ENCODE assay signal across 9 mouse cellular contexts in genomic region chr1:38202475-38203183, GRCm38 (mm10).
DNase-seq lines count a peak whose midpoint lies in the region; ATAC-seq and TF ChIP-seq lines count a peak whose summit lies in the region.
"Had no signal": no experiment of that assay in that cellular context is flagged by ENCODE, and none has a peak within 500 bp of the region (broad histone marks: within the 10 kb centered on the region; RNA-seq: fewer than 3 reads in every experiment).

No protein-coding gene starts in this region.

- no peak overlapping the region for H3K27ac ChIP-seq in heart, postnatal 0 days (ENCODE audit: low read depth)
- H3K27ac ChIP-seq in heart, embryonic 11.5 days (ENCODE audit: low read depth, low read length): no peak overlapping the region
- H3K27ac ChIP-seq in thymus, adult 2 months (ENCODE audit: control insufficient read depth, insufficient read depth, low read length): no peak overlapping the region; the same call in 1 of the 2 replicates
- H3K27ac ChIP-seq in embryonic facial prominence, embryonic 10.5 days (replicated peaks): no peak overlapping the region
- no peak overlapping the region for H3K27ac ChIP-seq in limb, embryonic 14.5 days (replicated peaks; ENCODE audit: low read depth, low read length)
- H3K27ac ChIP-seq: limb, embryonic 12.5 days had no signal

- peaks cover 4% of the 10 kb centered on the region; the same call in 1 of the 2 replicates for H3K4me1 ChIP-seq in heart, postnatal 0 days (ENCODE audit: control insufficient read depth, insufficient read depth)
- peaks cover 13% of the 10 kb centered on the region for H3K4me1 ChIP-seq in heart, embryonic 11.5 days (ENCODE audit: control insufficient read depth, insufficient read depth, low read length)
- no peaks in the 10 kb centered on the region for H3K4me1 ChIP-seq in thymus, adult 2 months (replicated peaks; ENCODE audit: control insufficient read depth, insufficient read depth, low read length)
- H3K4me1 ChIP-seq in embryonic facial prominence, embryonic 10.5 days: peaks cover 29% of the 10 kb centered on the region
- peaks cover 4% of the 10 kb centered on the region for H3K4me1 ChIP-seq in limb, embryonic 14.5 days (ENCODE audit: control insufficient read depth, insufficient read depth, low read length)

- ATAC-seq in heart, postnatal 0 days (ENCODE audit: insufficient read depth, low read depth): no peak
- ATAC-seq in heart, embryonic 11.5 days (replicated peaks; ENCODE audit: insufficient number of reproducible peaks, low FRiP score, low TSS enrichment): no peak
- ATAC-seq in limb, embryonic 14.5 days (ENCODE audit: low FRiP score, low read depth): peak; percentile 50; the same call in 1 of the 2 replicates

- no peaks in the 10 kb centered on the region for H3K27me3 ChIP-seq in heart, postnatal 0 days (ENCODE audit: control insufficient read depth, insufficient read depth, low read length)
- H3K27me3 ChIP-seq in heart, embryonic 11.5 days (ENCODE audit: control insufficient read depth, insufficient read depth, low read length): no peaks in the 10 kb centered on the region
- no peaks in the 10 kb centered on the region for H3K27me3 ChIP-seq in thymus, adult 2 months (ENCODE audit: control insufficient read depth, insufficient read depth, low read length)
- H3K27me3 ChIP-seq in embryonic facial prominence, embryonic 10.5 days (replicated peaks; ENCODE audit: low read depth, poor library complexity, severe bottlenecking): no peaks in the 10 kb centered on the region; the same call in 1 of the 2 replicates
- H3K27me3 ChIP-seq in limb, embryonic 14.5 days (ENCODE audit: control insufficient read depth, insufficient read depth, low read length): no peaks in the 10 kb centered on the region
- H3K27me3 ChIP-seq: limb, embryonic 12.5 days had no signal

- TF ChIP-seq CTCF in heart, postnatal 0 days (IDR thresholded peaks at IDR 0.05; ENCODE audit: low read depth): peak; percentile 86
- no peak for TF ChIP-seq CTCF in thymus, adult 2 months (IDR thresholded peaks at IDR 0.05; ENCODE audit: borderline replicate concordance, control insufficient read depth, extremely low read depth, insufficient read depth, low read length, poor library complexity)

- TF ChIP-seq POLR2A in thymus, adult 2 months (IDR thresholded peaks at IDR 0.05; ENCODE audit: control insufficient read depth, extremely low read depth, insufficient read depth, low read length, poor library complexity): no peak
- TF ChIP-seq POLR2A in limb, embryonic 14.5 days (IDR thresholded peaks at IDR 0.05; ENCODE audit: borderline replicate concordance, extremely low read depth, insufficient read depth, insufficient read length): no peak

- no peak overlapping the region for H3K4me2 ChIP-seq in heart, postnatal 0 days (ENCODE audit: low read depth, low read length)
- no peak overlapping the region for H3K4me2 ChIP-seq in heart, embryonic 11.5 days
- H3K4me2 ChIP-seq in limb, embryonic 14.5 days (replicated peaks; ENCODE audit: low read depth, low read length, severe bottlenecking): no peak overlapping the region
- H3K4me2 ChIP-seq: limb, embryonic 12.5 days had no signal

- TF ChIP-seq EP300 in heart, postnatal 0 days (IDR thresholded peaks at IDR 0.05; ENCODE audit: low read depth): no peak

- H3K9me3 ChIP-seq in heart, postnatal 0 days (replicated peaks; ENCODE audit: control insufficient read depth, low read length): no peaks in the 10 kb centered on the region
- no peaks in the 10 kb centered on the region for H3K9me3 ChIP-seq in heart, embryonic 11.5 days (replicated peaks; ENCODE audit: control insufficient read depth, low read length)
- no peaks in the 10 kb centered on the region for H3K9me3 ChIP-seq in embryonic facial prominence, embryonic 10.5 days
- no peaks in the 10 kb centered on the region for H3K9me3 ChIP-seq in limb, embryonic 14.5 days (ENCODE audit: control insufficient read depth, low read length)
- H3K9me3 ChIP-seq: limb, embryonic 12.5 days had no signal

- WGBS in heart, postnatal 0 days: 76% methylated on average over 10 of the region's 10 CpGs
- 70% methylated on average over 10 of the region's 10 CpGs for WGBS in heart, embryonic 11.5 days (ENCODE audit: insufficient replicate concordance)
- WGBS in thymus, adult 2 months: 92% methylated on average over 10 of the region's 10 CpGs
- WGBS in embryonic facial prominence, embryonic 10.5 days: 83% methylated on average over 10 of the region's 10 CpGs
- 47% methylated on average over 10 of the region's 10 CpGs for WGBS in limb, embryonic 14.5 days

- no peak overlapping the region for H3K9ac ChIP-seq in heart, postnatal 0 days (replicated peaks; ENCODE audit: low read depth, low read length)
- H3K9ac ChIP-seq in heart, embryonic 11.5 days (ENCODE audit: low read depth, low read length): no peak overlapping the region
- no peak overlapping the region for H3K9ac ChIP-seq in limb, embryonic 14.5 days (ENCODE audit: low read depth, low read length, severe bottlenecking)
- H3K9ac ChIP-seq: limb, embryonic 12.5 days had no signal

- H3K4me3 ChIP-seq in heart, postnatal 0 days (ENCODE audit: low read depth, low read length): no peak overlapping the region
- no peak overlapping the region for H3K4me3 ChIP-seq in heart, embryonic 11.5 days (ENCODE audit: low read depth, low read length)
- no peak overlapping the region for H3K4me3 ChIP-seq in thymus, adult 2 months (ENCODE audit: control insufficient read depth, insufficient read depth, low read length)
- H3K4me3 ChIP-seq in embryonic facial prominence, embryonic 10.5 days: no peak overlapping the region
- no peak overlapping the region for H3K4me3 ChIP-seq in limb, embryonic 14.5 days (replicated peaks; ENCODE audit: low read length)
- H3K4me3 ChIP-seq: limb, embryonic 12.5 days had no signal

- H3K36me3 ChIP-seq in heart, postnatal 0 days (replicated peaks; ENCODE audit: control insufficient read depth, insufficient read depth, low read length): no peaks in the 10 kb centered on the region
- H3K36me3 ChIP-seq in heart, embryonic 11.5 days (ENCODE audit: control insufficient read depth, insufficient read depth, low read length): no peaks in the 10 kb centered on the region
- H3K36me3 ChIP-seq in thymus, adult 2 months (ENCODE audit: control insufficient read depth, insufficient read depth, low read length): peaks cover 62% of the 10 kb centered on the region
- H3K36me3 ChIP-seq in embryonic facial prominence, embryonic 10.5 days (replicated peaks): peaks cover 32% of the 10 kb centered on the region
- peaks cover 35% of the 10 kb centered on the region for H3K36me3 ChIP-seq in limb, embryonic 14.5 days (ENCODE audit: control insufficient read depth, insufficient read depth, low read length)

- peak; percentile 60 for DNase-seq in heart, postnatal 0 days (ENCODE audit: low spot score)
- DNase-seq in thymus, adult 2 months: peak; percentile 10
- no peak for DNase-seq in thymus, postnatal 10 days (ENCODE audit: low spot score in 2 of 2)
- DNase-seq in embryonic facial prominence, embryonic 10.5 days (ENCODE audit: low spot score): peak; percentile 54
- DNase-seq in limb, embryonic 14.5 days (ENCODE audit: low spot score): peak; percentile 47
- no peak for DNase-seq in urinary bladder, postnatal 25 days (ENCODE audit: low spot score)
- no peak for DNase-seq in frontal cortex, postnatal 14 days (ENCODE audit: low spot score in 2 of 2)

Comparison
In these comparisons a context has a peak if more than half of its experiments do, and no peak if none do; other contexts are left out.
1. DNase-seq: peak in heart, postnatal 0 days (single experiment), thymus, adult 2 months (single experiment), embryonic facial prominence, embryonic 10.5 days (single experiment) and limb, embryonic 14.5 days (single experiment); none in thymus, postnatal 10 days (0 of 2), urinary bladder, postnatal 25 days (single experiment) and frontal cortex, postnatal 14 days (0 of 2).